Mouse (Mus musculus) liver (tissue): ENCODE data around the gene Sars.

Source experiments
- DNase-seq: peaks from one replicate; pipeline ENCODE4 v3.0.0-alpha.2; 2020; ENCODE audit warnings: mixed read lengths

The Sars gene

GRCm38 (mm10) chr3:108423844-108424801 lies 20.9 kb downstream of the Sars start:
- DNase-seq = peak; percentile 49

- no peak for DNase-seq
Observed at GRCm38 (mm10) chr3:108423006-108423405, 22.0 kb downstream of the Sars start.

GRCm38 (mm10) chr3:108415831-108416223 lies 29.2 kb downstream of the Sars start:
- peak; percentile 73 for DNase-seq

GRCm38 (mm10) chr3:108414857-108415830 lies 29.9 kb downstream of the Sars start, which contains the start of gene Celsr2:
TSS of gene Celsr2 (minus strand) at chr3:108415552.
- no peak for DNase-seq

- no peak for DNase-seq
Observed at GRCm38 (mm10) chr3:108413634-108414360, 31.2 kb downstream of the Sars start.

GRCm38 (mm10) chr3:108411754-108412121 lies 33.3 kb downstream of the Sars start:
- no peak for DNase-seq

- DNase-seq = no peak
Observed at GRCm38 (mm10) chr3:108411026-108411753, 33.8 kb downstream of the Sars start.

GRCm38 (mm10) chr3:108410359-108410714 lies 34.7 kb downstream of the Sars start:
- DNase-seq = no peak

- DNase-seq = no peak
Observed at GRCm38 (mm10) chr3:108409656-108410358, 35.2 kb downstream of the Sars start.

- DNase-seq = no peak
Observed at GRCm38 (mm10) chr3:108408517-108409008, 36.4 kb downstream of the Sars start.

- DNase-seq = no peak
Observed at GRCm38 (mm10) chr3:108406306-108406885, 38.6 kb downstream of the Sars start.

GRCm38 (mm10) chr3:108405536-108406305 lies 39.3 kb downstream of the Sars start:
- DNase-seq = no peak

GRCm38 (mm10) chr3:108402528-108402920 lies 42.5 kb downstream of the Sars start:
- DNase-seq = no peak

- peak; percentile 79 for DNase-seq
Observed at GRCm38 (mm10) chr3:108401692-108402527, 43.1 kb downstream of the Sars start.

- DNase-seq = no peak
Observed at GRCm38 (mm10) chr3:108400442-108400841, 44.6 kb downstream of the Sars start.

- DNase-seq = no peak
Observed at GRCm38 (mm10) chr3:108398281-108398680, 46.7 kb downstream of the Sars start.

- DNase-seq = no peak
Observed at GRCm38 (mm10) chr3:108392793-108393192, 52.2 kb downstream of the Sars start.

- DNase-seq = peak; percentile 19
Observed at GRCm38 (mm10) chr3:108392299-108392698, 52.7 kb downstream of the Sars start.

- DNase-seq = peak; percentile 93
Observed at GRCm38 (mm10) chr3:108389111-108389545, 55.9 kb downstream of the Sars start.
